Mouse (Mus musculus): ENCODE measurements around the gene Gm10097.

DNA sequence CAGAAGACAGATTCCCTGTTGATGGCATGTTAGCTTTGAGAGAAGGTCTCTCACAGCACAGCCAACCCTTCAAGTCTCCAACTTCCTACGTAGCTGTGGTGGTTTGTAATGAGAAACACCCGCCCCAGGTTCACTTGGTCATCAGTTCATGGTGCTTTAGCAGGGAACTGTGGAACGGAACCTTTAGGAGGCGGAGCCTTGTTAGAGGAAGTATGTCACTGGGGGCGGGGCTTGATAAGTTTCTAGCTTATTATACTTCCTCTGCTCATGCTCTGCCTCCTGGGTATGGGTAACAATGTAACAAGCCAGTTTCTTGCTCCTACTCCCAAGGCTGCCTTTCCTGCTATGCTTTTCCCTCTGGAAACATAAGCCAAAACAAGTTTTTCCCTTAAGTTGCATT lies 23.3 kb upstream of the Gm10097 start:
- TF ChIP-seq CTCF (IDR thresholded peaks at IDR 0.05; ENCODE audit: control insufficient read depth, insufficient read depth, low read length) (no peak), POLR2A (IDR thresholded peaks at IDR 0.05; ENCODE audit: borderline replicate concordance, control insufficient read depth, low read depth, low read length) (no peak)
